Mouse (Mus musculus) mature B cell (primary cell): Measurements from ENCODE around the gene Ccdc160.

Experiments used
- in situ Hi-C: fragments of 300-500 bp; cut with MboI; formaldehyde crosslinking; loops from 2 replicates; pipeline ENCODE4 v1.14.3; 2019

The Ccdc160 gene

DNA sequence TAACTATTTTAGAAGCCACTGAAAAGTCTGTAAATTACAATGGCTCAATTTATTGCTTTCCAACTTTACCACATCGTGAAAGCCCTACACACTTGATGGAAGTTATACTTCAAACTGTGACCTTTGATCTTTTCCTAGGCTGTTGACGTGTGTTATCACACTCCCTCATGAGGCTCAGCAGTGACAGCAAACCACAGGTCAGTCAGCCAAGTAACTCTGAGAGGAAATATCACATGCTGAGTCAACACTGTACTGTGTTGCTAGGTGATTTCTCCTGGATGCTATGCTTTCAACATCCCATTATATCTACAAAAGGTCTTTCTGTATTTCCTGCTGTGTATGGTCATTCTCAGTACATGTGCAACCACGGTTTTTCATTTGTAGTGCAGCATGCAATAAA is 28.3 kb downstream of the Ccdc160 start:
- in situ Hi-C loops = no loop called here
